Mouse (Mus musculus) kidney, embryonic 15.5 days (tissue): Measurements from ENCODE around the gene Frmpd1. TPM values are rescaled to one million over a fixed set of nuclear protein-coding genes. Genes with fewer than 3 reads are reported as not detected.

Experiments used
- ATAC-seq: fragments of 200-750 bp; cut with Nextera tagmentation; replicated peaks from 2 replicates; pipeline ENCODE4 v1.8.0; 2017; ENCODE audit warnings: moderate TSS enrichment; ENCODE audit not compliant: low FRiP score
- H3K27ac ChIP-seq: fragments of 300-500 bp; sonication (generic); 2 replicates; pipeline ENCODE4 v1.5.1; 2015; ENCODE audit warnings: mild to moderate bottlenecking, inconsistent platforms
- H3K27me3 ChIP-seq: fragments of 300-500 bp; sonication (generic); 2 replicates; pipeline ENCODE4 v1.6.1; 2015; ENCODE audit warnings: inconsistent platforms
- H3K36me3 ChIP-seq: fragments of 300-500 bp; sonication (generic); 2 replicates; pipeline ENCODE4 v1.6.1; 2015; ENCODE audit warnings: inconsistent platforms
- H3K4me1 ChIP-seq: fragments of 300-500 bp; sonication (generic); 2 replicates; pipeline ENCODE4 v1.6.1; 2015; ENCODE audit warnings: inconsistent platforms
- H3K4me2 ChIP-seq: fragments of 300-500 bp; sonication (generic); 2 replicates; pipeline ENCODE4 v1.6.1; 2015; ENCODE audit warnings: moderate library complexity, mild to moderate bottlenecking, inconsistent platforms
- H3K4me3 ChIP-seq: fragments of 300-500 bp; sonication (generic); replicated peaks from 2 replicates; pipeline ENCODE4 v1.5.1; 2015; ENCODE audit warnings: mild to moderate bottlenecking, inconsistent platforms
- H3K9ac ChIP-seq: fragments of 300-500 bp; sonication (generic); 2 replicates; pipeline ENCODE4 v1.6.1; 2015; ENCODE audit warnings: mild to moderate bottlenecking, inconsistent platforms
- H3K9me3 ChIP-seq: fragments of 300-500 bp; sonication (generic); replicated peaks from 2 replicates; pipeline ENCODE4 v1.6.1; 2016; ENCODE audit warnings: inconsistent platforms
- WGBS: fragments of 180-500 bp; shearing (Covaris S2); methylation state at CpG from one replicate; pipeline ENCODE4 v1.1.7; 2015; ENCODE audit warnings: mixed read lengths; 5-methylcytosine and 5-hydroxymethylcytosine counted together
- polyA plus RNA-seq: library from polyadenylated mRNA; unstranded; fragments of >200 nt; fragmentation: Nextera tagmentation; extraction: Ambion mirVana; gene quantifications from 2 replicates; pipeline ENCODE4 v1.2.1, GENCODE M21; 2015

Frmpd1 gene
- polyA plus RNA-seq, 1 experiment from 2014 or later, result 0.35 TPM

GRCm38 (mm10) chr4:45286318-45286717 is 101.6 kb downstream of the Frmpd1 start:
- H3K9me3 ChIP-seq, result no peaks in the 10 kb centered on the region
- H3K9ac ChIP-seq, result no peak overlapping the region
- H3K4me3 ChIP-seq, result no peak overlapping the region
- H3K4me2 ChIP-seq, result no peak overlapping the region
- ATAC-seq, result no peak
- H3K36me3 ChIP-seq, result no peaks in the 10 kb centered on the region
- H3K27ac ChIP-seq, result no peak overlapping the region
- H3K4me1 ChIP-seq, result peaks cover 9% of the 10 kb centered on the region
- 48% methylated on average over 3 of the region's 3 CpGs for WGBS
- H3K27me3 ChIP-seq, result no peaks in the 10 kb centered on the region

- Histone ChIP-seq H3K9ac (no peak overlapping the region), H3K27ac (no peak overlapping the region), H3K27me3 (no peaks in the 10 kb centered on the region), H3K36me3 (no peaks in the 10 kb centered on the region), H3K4me3 (no peak overlapping the region), H3K4me1 (peaks cover 9% of the 10 kb centered on the region), H3K4me2 (no peak overlapping the region), H3K9me3 (no peaks in the 10 kb centered on the region)
- WGBS, result 86% methylated on average over 5 of the region's 5 CpGs
- no peak for ATAC-seq
These were observed 103.2 kb downstream of the Frmpd1 start for GRCm38 (mm10) chr4:45287906-45288305.

GRCm38 (mm10) chr4:45296662-45297564 is 112.2 kb downstream of the Frmpd1 start, which contains the start of gene Trmt10b:
Trmt10b (plus strand) TSS chr4:45297127.
- Histone ChIP-seq H3K4me1 (peaks cover 10% of the 10 kb centered on the region), H3K27ac (no peak within 1 kb of the TSS), H3K4me2 (peak within 1 kb of the TSS; percentile 81), H3K36me3 (peaks cover 19% of the 10 kb centered on the region), H3K9me3 (no peaks in the 10 kb centered on the region), H3K27me3 (no peaks in the 10 kb centered on the region), H3K4me3 (peak within 1 kb of the TSS; percentile 87), H3K9ac (peak within 1 kb of the TSS; percentile 70)
- ATAC-seq, result peak; percentile 75
- 20% methylated on average over 27 of the region's 27 CpGs for WGBS

- no peaks in the 10 kb centered on the region for H3K27me3 ChIP-seq
- ATAC-seq, result no peak
- no peak overlapping the region for H3K9ac ChIP-seq
- no peak overlapping the region for H3K27ac ChIP-seq
- WGBS, result 93% methylated on average over 14 of the region's 14 CpGs
- H3K4me2 ChIP-seq, result no peak overlapping the region
- peaks cover 82% of the 10 kb centered on the region for H3K36me3 ChIP-seq
- H3K4me3 ChIP-seq, result no peak overlapping the region
- no peaks in the 10 kb centered on the region for H3K4me1 ChIP-seq
- no peaks in the 10 kb centered on the region for H3K9me3 ChIP-seq
These were observed 120.9 kb downstream of the Frmpd1 start for GRCm38 (mm10) chr4:45305536-45305935.

GRCm38 (mm10) chr4:45308046-45308445 is 123.4 kb downstream of the Frmpd1 start:
- H3K27ac ChIP-seq, result no peak overlapping the region
- no peak overlapping the region for H3K9ac ChIP-seq
- no peaks in the 10 kb centered on the region for H3K4me1 ChIP-seq
- H3K4me3 ChIP-seq, result no peak overlapping the region
- H3K36me3 ChIP-seq, result peaks cover 75% of the 10 kb centered on the region
- no peaks in the 10 kb centered on the region for H3K27me3 ChIP-seq
- H3K9me3 ChIP-seq, result no peaks in the 10 kb centered on the region
- H3K4me2 ChIP-seq, result no peak overlapping the region
- WGBS, result 40% methylated on average over 11 of the region's 11 CpGs
- no peak for ATAC-seq

- 85% methylated on average over 6 of the region's 6 CpGs for WGBS
- Histone ChIP-seq H3K27ac (no peak overlapping the region), H3K4me3 (no peak overlapping the region), H3K36me3 (peaks cover 73% of the 10 kb centered on the region), H3K27me3 (no peaks in the 10 kb centered on the region), H3K4me2 (no peak overlapping the region), H3K9me3 (no peaks in the 10 kb centered on the region), H3K4me1 (no peaks in the 10 kb centered on the region), H3K9ac (no peak overlapping the region)
- ATAC-seq, result no peak
These were observed 123.9 kb downstream of the Frmpd1 start for GRCm38 (mm10) chr4:45308606-45309005.

- Histone ChIP-seq H3K27ac (no peak overlapping the region), H3K27me3 (no peaks in the 10 kb centered on the region), H3K9ac (no peak overlapping the region), H3K4me2 (no peak overlapping the region), H3K4me3 (no peak overlapping the region), H3K4me1 (no peaks in the 10 kb centered on the region), H3K36me3 (peaks cover 70% of the 10 kb centered on the region), H3K9me3 (no peaks in the 10 kb centered on the region)
- no peak for ATAC-seq
- WGBS, result 97% methylated on average over 2 of the region's 2 CpGs
These were observed 126.4 kb downstream of the Frmpd1 start for GRCm38 (mm10) chr4:45311056-45311455.

GRCm38 (mm10) chr4:45320159-45320816 is 135.6 kb downstream of the Frmpd1 start:
- Histone ChIP-seq H3K4me1 (peaks cover 16% of the 10 kb centered on the region), H3K27ac (peak overlapping the region; percentile 95), H3K4me3 (peak overlapping the region; percentile 90), H3K36me3 (peaks cover 32% of the 10 kb centered on the region), H3K27me3 (peaks cover 27% of the 10 kb centered on the region), H3K9me3 (no peaks in the 10 kb centered on the region), H3K9ac (peak overlapping the region; percentile 88), H3K4me2 (peak overlapping the region; percentile 67)
- peak; percentile 88 for ATAC-seq
- WGBS, result under 1% methylated on average over 54 of the region's 56 CpGs

GRCm38 (mm10) chr4:45331139-45331538 is 146.5 kb downstream of the Frmpd1 start:
- 78% methylated on average over 7 of the region's 7 CpGs for WGBS
- ATAC-seq, result no peak

GRCm38 (mm10) chr4:45332466-45332865 is 147.8 kb downstream of the Frmpd1 start:
- Histone ChIP-seq H3K27me3 (0 out of 2 replicates have a peak, but pooled peaks cover 4% of the 10 kb centered on the region), H3K4me3 (no peak overlapping the region)

More at GRCm38 (mm10) chr4:45331139-45331538, 146.5 kb downstream of the Frmpd1 start:
- Histone ChIP-seq H3K27me3 (no peaks in the 10 kb centered on the region), H3K36me3 (no peaks in the 10 kb centered on the region), H3K4me3 (no peak overlapping the region), H3K4me1 (no peaks in the 10 kb centered on the region), H3K27ac (no peak overlapping the region), H3K4me2 (no peak overlapping the region), H3K9me3 (no peaks in the 10 kb centered on the region), H3K9ac (no peak overlapping the region)

More at GRCm38 (mm10) chr4:45332466-45332865, 147.8 kb downstream of the Frmpd1 start:
- no peak for ATAC-seq
- H3K9me3 ChIP-seq, result no peaks in the 10 kb centered on the region
- H3K4me1 ChIP-seq, result no peaks in the 10 kb centered on the region
- no peak overlapping the region for H3K27ac ChIP-seq
- WGBS, result 66% methylated on average over 3 of the region's 3 CpGs
- no peak overlapping the region for H3K4me2 ChIP-seq
- H3K9ac ChIP-seq, result no peak overlapping the region
- no peaks in the 10 kb centered on the region for H3K36me3 ChIP-seq
